Mouse (Mus musculus) kidney, postnatal 14 days (tissue): ENCODE measurements around the gene Itk.

Experiments
- DNase-seq: peaks from one replicate; pipeline ENCODE4 v3.0.0; 2022; ENCODE audit warnings: mixed read lengths

Itk gene

DNA sequence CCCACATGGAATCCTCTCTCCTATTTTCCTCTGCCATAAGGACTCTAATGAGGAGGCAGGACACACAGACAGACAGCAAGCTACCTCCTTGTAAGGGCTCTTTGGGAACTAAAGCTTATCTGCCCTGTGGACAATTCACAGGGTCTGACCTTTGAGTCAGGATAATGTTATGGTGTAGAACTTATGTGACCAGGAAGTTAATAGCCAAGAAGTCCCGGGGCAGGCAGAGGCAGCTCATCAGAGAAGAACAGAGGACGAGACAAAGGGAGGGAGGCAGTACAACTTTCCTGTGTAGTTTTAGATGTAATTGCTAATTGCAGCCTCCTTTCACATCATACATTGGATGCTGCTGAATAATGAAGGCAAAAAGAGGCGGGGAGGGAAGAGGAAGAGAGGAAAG, 1.3 kb upstream of the Itk start:
- no peak for DNase-seq

DNA sequence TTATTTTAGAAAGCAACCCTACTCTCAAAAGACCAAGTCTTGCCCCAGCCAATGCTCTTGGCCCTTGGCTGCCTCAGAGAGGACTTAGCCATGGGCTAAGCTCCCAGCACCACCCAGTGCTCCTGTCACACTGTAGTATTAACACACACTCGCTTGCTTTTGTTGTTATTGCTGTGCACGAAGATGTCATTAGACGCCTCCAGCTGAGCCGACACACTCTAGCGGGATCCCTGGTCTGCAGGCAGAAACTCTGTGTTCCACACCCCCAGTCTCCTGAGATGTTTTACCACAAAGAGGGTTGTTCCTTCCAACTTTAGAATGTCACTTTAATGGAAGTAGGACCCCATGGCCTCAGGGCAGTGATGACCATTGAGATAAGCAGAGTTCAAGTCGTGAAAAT, 877 bp downstream of the Itk start:
- DNase-seq: no peak

DNA sequence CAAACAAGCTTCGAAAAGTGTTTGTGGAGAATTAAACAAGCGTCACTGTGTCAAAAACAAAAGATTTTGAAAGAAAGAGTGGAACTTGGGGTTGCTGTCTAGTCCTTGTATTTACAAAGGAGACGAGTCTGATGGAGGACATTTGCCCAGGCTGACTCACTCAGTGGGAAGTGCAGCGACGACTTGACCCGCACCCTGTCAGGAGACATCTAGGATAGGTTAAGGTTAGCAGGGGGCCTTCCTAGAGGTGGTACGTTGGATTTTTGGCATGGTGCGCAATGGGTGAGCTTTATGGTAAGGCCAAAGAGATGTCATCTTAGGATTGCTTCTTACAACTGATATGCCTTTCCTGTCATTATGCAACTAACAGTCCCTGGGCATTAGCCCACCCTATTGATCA, 2.3 kb downstream of the Itk start:
- DNase-seq: no peak

DNA sequence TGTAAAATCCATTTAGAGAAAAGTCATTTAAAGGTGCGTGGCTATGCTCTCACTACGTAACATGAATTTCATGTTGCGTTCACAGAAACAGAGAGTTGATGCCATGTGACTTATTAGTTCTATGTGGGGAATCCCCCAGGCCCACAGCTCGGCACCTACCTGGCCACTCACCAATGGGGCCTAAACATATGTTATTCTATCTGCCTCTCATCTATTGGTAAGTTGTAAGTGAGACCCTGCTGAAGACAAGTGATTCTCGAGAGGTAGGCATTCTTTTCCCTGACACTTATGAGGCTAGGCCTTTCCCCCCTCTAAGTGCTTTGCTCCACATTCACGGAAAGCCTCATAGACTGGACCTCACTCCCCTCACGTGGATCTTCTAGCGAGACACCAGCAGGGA, 2.8 kb downstream of the Itk start:
- DNase-seq: no peak

- no peak for DNase-seq
These were observed 4.4 kb downstream of the Itk start for GRCm38 (mm10) chr11:46384925-46385324.

DNA sequence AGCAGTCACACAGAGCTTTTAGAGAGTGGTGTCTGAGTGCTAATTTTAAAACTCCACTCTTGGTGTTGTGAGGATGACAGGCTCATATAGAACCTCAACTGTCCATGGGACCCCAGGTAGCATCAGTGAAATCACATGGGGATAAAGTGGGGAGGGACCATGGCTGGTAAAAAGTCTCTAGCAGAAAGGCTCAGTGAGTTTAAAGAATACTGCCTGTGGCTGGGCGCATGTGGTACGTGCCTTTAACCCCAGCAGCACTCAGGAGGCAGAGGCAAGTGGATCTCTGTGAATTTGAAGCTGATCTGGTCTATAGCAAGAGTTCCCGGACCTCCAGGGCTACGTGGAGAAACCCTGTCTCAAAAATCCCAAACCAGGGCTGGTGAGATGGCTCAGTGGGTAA, 6.8 kb downstream of the Itk start:
- no peak for DNase-seq

- no peak for DNase-seq
These were observed 9.1 kb downstream of the Itk start for GRCm38 (mm10) chr11:46380097-46380675.

- DNase-seq: no peak
These were observed 11.2 kb downstream of the Itk start for GRCm38 (mm10) chr11:46377819-46378782.

- no peak for DNase-seq
These were observed 12.0 kb downstream of the Itk start for GRCm38 (mm10) chr11:46377316-46377715.

DNA sequence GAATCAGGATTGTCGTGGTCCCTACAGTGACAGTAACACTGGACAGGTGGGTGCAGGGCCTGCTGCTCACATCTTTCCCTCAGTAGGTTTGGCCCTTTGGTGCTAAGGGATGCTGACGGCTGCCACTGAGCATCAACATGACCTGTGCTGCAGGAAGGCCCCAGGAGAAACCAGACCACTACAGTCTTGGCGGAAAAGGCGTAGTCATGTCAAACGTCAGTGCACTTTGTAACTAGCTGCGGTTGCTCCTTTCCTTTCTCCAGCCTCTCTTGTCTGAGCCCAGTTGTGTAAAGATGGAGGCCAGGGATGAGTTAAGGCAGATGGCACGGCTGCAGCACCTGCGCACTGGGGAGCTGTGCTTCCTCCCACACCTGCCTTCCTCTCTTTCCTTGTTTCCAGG, 14.3 kb downstream of the Itk start:
- DNase-seq: no peak

DNA sequence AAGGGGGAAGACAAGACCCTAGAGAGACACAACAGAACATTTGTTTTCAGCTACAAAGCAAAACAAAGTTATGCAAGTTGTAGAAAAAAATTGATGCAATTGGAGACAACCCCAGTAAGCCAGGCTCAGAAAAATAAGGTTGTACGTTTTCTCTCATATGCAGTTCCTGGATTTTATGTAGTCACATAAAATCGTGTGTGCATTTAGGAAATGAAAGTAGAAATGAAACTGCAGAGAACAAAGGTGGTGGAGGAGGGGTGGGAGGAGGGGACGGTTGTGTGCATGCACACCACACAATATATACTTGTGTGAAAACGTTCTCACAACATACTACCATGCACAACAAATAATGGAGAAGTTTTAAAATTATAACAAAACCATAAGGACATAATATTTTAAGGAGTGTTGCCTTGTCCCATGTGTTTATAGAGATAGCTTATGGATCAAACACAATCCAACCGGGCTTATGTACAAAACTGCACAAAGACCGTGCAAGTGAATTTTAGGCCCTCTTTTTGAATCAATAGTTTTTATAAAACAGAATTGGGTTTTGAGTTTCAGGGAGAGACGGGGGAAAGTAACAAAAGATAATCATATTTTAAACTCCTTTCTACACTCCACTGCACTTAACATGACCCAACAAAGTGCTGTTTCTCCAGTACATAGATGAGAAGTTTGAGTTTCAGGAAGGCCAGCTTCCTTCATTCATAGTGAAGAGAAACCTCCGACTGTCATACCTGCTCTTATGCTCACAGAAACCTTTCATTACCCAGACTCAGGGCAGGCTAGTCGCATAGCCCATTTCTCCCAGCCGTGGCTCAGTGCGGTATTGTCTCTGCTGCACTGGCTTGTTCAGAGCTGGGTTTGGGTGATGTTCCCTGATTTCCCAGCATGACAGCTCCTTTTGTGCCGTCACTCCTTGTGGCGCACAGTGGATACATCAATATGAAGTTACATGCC, 16.0 kb downstream of the Itk start:
- DNase-seq: no peak

DNA sequence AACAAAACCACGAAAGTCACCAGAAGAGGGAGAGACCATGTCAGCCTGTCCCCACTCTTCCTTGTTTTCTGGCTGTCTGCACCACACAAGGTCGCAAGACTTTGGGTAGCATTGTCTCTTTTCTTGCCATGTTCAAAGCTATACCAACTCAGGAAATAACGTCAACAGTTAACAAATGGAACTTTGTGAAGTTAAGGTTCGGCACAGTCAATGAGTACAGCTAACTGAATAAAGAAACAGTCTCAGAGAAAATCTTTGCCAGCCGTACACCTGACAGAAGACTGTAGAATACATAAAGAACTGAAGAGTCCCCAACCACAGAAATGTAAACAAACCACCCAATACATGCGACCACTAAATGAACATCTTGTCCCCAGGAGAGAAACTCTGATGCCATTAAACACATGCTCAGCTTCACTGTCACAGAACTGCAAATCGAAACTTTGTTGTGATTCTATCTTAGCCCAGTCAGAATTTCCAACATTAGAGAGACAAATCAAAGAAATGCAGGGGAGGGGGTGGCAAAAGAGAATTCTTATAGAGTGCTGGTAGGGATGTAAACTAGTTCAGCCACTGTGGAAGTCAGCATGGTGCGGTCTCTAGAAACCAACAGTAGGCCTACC, 16.9 kb downstream of the Itk start:
- no peak for DNase-seq

DNA sequence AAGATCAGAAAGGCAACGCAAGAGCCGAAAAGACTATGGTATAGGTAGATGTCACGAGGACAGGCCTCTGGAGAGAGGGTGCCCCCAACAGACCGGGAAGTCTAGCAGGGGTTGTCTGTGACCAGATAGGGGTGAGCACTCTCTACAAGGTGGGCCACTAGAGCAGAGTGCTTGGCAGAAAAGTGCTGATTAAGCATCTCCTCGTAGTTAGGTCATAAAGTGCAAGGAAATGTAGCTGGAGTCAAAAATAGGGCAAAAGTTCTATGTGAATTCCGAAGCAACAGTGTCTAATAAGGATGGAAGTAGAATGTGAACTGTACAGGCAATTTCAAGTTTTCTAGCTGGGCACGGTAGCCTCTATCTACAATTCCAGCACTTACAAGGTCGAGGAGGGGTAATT, 18.1 kb downstream of the Itk start:
- no peak for DNase-seq

- DNase-seq: no peak
These were observed 18.9 kb downstream of the Itk start for GRCm38 (mm10) chr11:46370457-46370856.

DNA sequence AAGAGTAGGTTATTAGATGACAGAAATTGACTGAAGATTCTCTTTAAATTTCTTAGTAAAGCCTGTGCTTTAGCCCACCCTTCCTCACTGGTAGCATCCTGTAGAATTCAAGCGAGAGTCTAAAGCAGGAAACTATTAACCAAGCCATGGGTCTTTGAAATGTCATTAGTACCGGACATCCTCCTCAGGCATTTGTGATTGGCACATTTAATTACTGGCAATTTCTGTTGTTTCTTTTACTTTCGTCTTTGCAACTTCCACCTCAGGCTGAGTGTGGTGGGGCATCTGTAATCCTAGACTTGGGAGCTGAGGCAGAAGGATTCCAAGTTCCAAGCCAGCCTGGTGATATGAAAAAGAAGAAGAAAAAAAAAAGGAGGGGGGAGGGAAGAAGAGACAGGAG, 23.0 kb downstream of the Itk start:
- no peak for DNase-seq

GRCm38 (mm10) chr11:46365744-46366143, 23.6 kb downstream of the Itk start:
- DNase-seq: no peak

DNA sequence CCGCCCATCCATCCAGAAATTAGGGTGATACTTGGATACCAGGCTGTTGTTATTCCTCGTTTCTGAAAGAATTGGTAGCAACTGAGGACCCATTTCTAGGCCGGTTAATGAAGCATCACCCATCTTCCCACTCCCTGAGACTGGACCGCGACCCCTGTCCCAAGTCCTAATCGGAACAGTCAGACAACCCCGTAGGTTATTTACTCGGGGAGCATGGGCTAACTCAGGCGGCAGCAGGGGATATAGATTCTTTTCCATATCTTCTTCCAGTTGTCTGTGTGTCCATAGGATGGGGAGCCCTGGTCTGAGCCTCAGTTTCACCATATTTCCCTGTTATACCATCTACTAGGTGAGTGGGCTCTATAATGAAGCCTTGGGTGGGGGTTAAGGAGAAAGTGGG, 25.5 kb downstream of the Itk start:
- DNase-seq: no peak

DNA sequence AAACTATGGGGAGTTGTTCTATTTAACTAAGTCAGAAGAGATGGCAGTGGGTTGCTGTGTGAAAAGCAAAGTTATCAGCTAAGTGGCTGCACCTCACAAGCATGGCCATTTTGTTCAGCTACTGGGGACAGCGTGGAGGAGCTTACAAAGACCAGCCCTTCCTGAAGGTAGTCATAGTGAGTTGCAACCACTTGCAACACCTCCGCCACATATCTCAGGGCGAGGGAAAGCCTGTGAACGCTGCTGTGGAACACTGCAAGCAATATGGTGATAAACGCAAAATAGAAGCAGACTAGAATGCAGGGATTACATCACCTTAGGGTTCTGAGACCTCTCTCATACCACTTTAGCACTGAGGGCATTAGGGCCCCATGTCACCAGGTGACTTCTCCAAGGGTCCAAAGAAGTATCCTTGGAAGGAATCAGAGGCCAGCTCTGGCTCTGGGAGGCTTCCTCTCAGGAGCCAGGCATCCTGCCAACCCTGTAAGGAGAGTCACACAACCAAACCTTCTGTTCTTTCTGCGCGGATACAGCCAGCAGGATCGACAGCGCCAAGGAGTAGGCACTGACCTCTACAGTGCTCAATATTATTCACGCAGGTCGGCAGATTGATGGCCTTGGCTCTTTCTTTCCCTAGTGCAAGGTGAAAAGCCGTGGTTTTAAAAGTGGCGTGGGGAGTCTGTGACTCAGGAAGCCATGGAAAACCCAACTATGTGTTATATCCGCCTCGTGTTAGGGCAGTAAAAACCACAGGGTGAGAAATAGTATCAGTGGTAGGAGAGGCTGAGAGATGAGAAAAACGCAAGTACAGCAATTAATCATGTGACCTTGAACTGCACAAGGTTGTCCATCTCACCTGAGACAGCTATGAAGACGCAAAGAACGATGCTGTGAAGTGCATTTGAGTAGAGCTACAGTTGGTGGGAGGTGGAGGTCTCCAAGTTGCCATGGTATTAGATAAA, 27.0 kb downstream of the Itk start:
- no peak for DNase-seq

DNA sequence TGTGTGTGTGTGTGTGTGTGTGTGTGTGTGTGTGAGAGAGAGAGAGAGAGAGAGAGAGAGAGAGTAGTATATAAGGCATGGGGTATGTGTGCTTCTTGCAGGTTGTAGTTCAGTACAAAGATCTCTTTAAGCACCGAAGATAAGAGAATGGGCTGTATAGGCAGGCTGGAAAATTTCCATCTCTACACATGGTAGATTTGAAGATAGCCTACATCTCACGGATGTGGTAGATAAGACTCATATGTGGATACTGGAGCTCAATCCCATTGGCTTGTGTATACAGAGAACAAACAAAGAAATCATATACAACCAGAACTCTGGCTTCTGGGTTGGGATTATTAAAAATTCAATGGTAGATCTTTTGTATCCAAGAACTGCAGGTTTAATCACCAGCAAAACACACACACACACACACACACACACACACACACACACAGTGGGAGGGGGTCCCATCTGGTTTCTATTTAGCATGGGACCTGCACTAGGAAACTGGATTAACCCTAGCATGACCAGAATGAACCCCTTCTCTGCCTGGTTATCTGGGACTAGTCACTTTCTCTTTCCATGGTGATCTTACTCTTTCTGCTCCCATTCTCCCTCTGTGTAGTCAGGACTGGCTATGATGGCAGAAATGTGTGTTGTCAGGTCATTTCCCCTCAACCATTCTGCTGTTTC, 28.2 kb downstream of the Itk start:
- DNase-seq: no peak

DNA sequence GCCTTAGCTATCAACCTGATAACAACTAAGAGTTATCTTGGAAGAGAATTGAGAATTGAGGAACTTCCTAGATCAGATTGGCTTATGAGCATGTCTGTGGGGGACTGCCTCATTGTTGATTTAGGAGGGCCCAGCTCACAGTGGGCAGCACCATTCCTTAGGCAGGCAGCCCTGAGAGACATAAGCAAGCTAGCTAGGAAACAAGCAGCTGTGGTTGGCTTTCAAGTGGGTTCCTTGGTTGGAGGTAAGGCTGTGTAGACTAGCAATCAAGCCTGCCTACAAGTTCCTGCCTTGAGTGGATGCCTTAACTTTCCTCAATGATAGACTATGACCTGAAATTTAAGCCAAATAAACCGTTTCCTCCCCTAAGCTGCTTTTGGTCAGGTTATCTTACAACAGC, 30.9 kb downstream of the Itk start:
- no peak for DNase-seq
